Mouse (Mus musculus) retina, postnatal 7 days (tissue): ENCODE results near the gene Slc2a5.

Source experiments
- DNase-seq: peaks from one replicate; pipeline ENCODE4 v3.0.0-alpha.2; 2012; ENCODE audit warnings: low read depth, low spot score

Slc2a5 gene

GRCm38 (mm10) chr4:150102822-150103221 lies 16.3 kb upstream of the Slc2a5 start:
- no peak for DNase-seq

- no peak for DNase-seq
Observed at GRCm38 (mm10) chr4:150105671-150106070, 13.4 kb upstream of the Slc2a5 start.

- DNase-seq: no peak
Observed at GRCm38 (mm10) chr4:150106637-150107036, 12.4 kb upstream of the Slc2a5 start.

GRCm38 (mm10) chr4:150109636-150110035 lies 9.4 kb upstream of the Slc2a5 start:
- no peak for DNase-seq

- no peak for DNase-seq
Observed at GRCm38 (mm10) chr4:150110373-150110772, 8.7 kb upstream of the Slc2a5 start.

GRCm38 (mm10) chr4:150112867-150113266 lies 6.2 kb upstream of the Slc2a5 start:
- DNase-seq: peak; percentile 54

- no peak for DNase-seq
Observed at GRCm38 (mm10) chr4:150114505-150115061, 4.5 kb upstream of the Slc2a5 start.

- no peak for DNase-seq
Observed at GRCm38 (mm10) chr4:150117311-150117710, 1.8 kb upstream of the Slc2a5 start.

GRCm38 (mm10) chr4:150118163-150118562 lies 920 bp upstream of the Slc2a5 start:
- DNase-seq: no peak

- DNase-seq: no peak
Observed at GRCm38 (mm10) chr4:150119640-150120039, 557 bp downstream of the Slc2a5 start.

GRCm38 (mm10) chr4:150120173-150120833 lies 1.2 kb downstream of the Slc2a5 start:
- DNase-seq: no peak

GRCm38 (mm10) chr4:150121430-150121829 lies 2.3 kb downstream of the Slc2a5 start:
- DNase-seq: no peak

GRCm38 (mm10) chr4:150122476-150122875 lies 3.4 kb downstream of the Slc2a5 start:
- no peak for DNase-seq

- DNase-seq: no peak
Observed at GRCm38 (mm10) chr4:150126373-150126772, 7.3 kb downstream of the Slc2a5 start.

GRCm38 (mm10) chr4:150127894-150128293 lies 8.8 kb downstream of the Slc2a5 start:
- no peak for DNase-seq

- no peak for DNase-seq
Observed at GRCm38 (mm10) chr4:150128571-150128970, 9.5 kb downstream of the Slc2a5 start.

- DNase-seq: no peak
Observed at GRCm38 (mm10) chr4:150130661-150131060, 11.6 kb downstream of the Slc2a5 start.

- DNase-seq: no peak
Observed at GRCm38 (mm10) chr4:150132692-150133271, 13.7 kb downstream of the Slc2a5 start.

GRCm38 (mm10) chr4:150135254-150135653 lies 16.2 kb downstream of the Slc2a5 start:
- DNase-seq: no peak

GRCm38 (mm10) chr4:150136693-150137092 lies 17.6 kb downstream of the Slc2a5 start:
- DNase-seq: peak; percentile 62

- DNase-seq: no peak
Observed at GRCm38 (mm10) chr4:150137368-150138083, 18.4 kb downstream of the Slc2a5 start.

GRCm38 (mm10) chr4:150138084-150138543 lies 19.0 kb downstream of the Slc2a5 start:
- DNase-seq: no peak
